Mouse (Mus musculus) thymus, postnatal 36 days (tissue): Measurements from ENCODE around the gene Olfr1532-ps1.
"Not testable (repeated sequence)": the region's sequence is repeated elsewhere in the genome, so short reads cannot be mapped to it uniquely, and the experiment has no call there.

ENCODE experiments used
- DNase-seq, 2 experiments: peaks; one replicate each; pipeline ENCODE4 v3.0.0; 2022; ENCODE audit warnings: mixed read lengths in 2 of 2

Olfr1532-ps1 gene

GRCm38 (mm10) chr7:106907676-106908075 is at the start of gene Olfr1532-ps1:
Gene Olfr1532-ps1, plus strand, starts transcription at chr7:106908001.
- no peak for DNase-seq

- no peak for DNase-seq
These were observed 44.9 kb upstream of the Olfr1532-ps1 start, which contains the start of gene Olfr704 for GRCm38 (mm10) chr7:106862885-106863284. Gene Olfr704, plus strand, starts transcription at chr7:106863185.

DNA sequence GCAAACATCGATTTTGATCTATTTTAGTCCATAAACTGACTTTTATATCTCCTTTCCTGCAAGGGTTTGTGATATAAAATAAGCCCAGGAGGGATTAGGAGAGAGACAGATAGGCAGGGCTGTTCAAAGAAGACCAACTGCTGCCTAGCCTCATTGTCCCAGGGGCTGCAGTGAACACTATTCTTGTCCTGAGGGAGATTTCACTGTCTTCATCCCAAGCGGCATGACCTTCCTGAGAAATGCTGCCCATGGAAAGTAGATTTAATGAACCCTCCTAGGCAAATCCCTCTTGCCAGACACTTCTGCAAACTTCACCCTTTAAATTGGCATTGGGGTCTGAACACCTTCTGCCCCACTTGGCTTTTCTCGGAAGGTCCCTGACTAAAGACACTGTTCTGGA is 31.0 kb upstream of the Olfr1532-ps1 start, which contains the start of gene Olfr705:
TSS of gene Olfr705 (minus strand) at position 101 of the 400 bp plus-strand sequence.
- no peak for DNase-seq

- no peak for DNase-seq
These were observed 19.7 kb upstream of the Olfr1532-ps1 start, which contains the start of gene Olfr706 for GRCm38 (mm10) chr7:106888062-106888461. Gene Olfr706, minus strand, starts transcription at chr7:106888162.

GRCm38 (mm10) chr7:106901141-106901540 is 6.7 kb upstream of the Olfr1532-ps1 start, which contains the start of gene Olfr707:
Gene Olfr707, minus strand, starts transcription at chr7:106901241.
- DNase-seq = not testable (repeated sequence)

DNA sequence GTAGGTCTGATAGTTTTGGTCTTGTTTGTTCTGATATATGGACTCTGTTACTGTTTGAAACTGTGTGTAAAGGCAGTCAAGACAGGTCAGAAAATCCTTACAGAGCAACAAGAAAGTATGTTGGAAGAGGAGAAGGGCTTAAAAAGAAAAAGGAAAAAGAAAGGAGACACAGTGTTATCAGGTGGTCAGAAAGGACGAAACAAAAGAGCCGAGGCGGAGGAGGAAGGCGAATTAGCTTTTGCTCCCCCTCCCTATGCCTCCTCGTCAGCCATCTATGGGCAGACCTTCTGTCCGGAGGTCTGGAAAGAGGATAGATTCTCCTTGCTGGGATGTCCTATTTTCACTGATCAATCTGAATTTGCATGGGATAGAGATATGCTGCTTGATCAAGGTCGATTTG is 13.2 kb downstream of the Olfr1532-ps1 start:
- DNase-seq = not testable (repeated sequence)

GRCm38 (mm10) chr7:106932119-106932518 is 24.3 kb downstream of the Olfr1532-ps1 start, which contains the start of gene Olfr709-ps1:
Gene Olfr709-ps1, minus strand, starts transcription at chr7:106932219.
- no peak for DNase-seq

GRCm38 (mm10) chr7:106948212-106948611 is 40.4 kb downstream of the Olfr1532-ps1 start, which contains the start of gene Olfr710:
Gene Olfr710, minus strand, starts transcription at chr7:106948312.
- no peak for DNase-seq

DNA sequence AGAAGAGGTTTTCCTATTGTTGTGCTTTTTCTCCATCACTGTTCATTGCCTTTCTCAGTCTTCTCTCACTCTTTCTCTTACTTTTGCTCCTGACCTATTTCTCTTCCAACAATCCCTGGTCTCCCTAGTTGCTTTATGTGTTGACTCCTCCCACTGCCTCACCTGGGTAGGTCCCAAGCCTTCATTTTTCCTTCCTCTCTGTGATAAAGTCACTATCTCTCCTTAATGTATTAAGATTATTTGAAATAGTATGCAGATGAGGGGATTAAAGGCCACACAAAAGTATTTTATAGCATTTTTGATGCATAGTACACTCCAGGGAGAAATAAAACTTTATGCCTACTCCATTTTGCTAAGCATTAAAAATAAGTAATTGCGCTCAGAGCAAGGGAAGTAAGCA is 56.0 kb downstream of the Olfr1532-ps1 start, which contains the start of gene Olfr6:
TSS of gene Olfr6 (minus strand) at position 101 of the 400 bp plus-strand sequence.
- no peak for DNase-seq
